Mouse (Mus musculus) midbrain, embryonic 14.5 days (tissue): ENCODE results near the gene Kcnk3. TPM values are rescaled to one million over a fixed set of nuclear protein-coding genes. Genes with fewer than 3 reads are reported as not detected.

Experiments
- ATAC-seq: fragments of 200-750 bp; cut with Nextera tagmentation; 2 replicates; pipeline ENCODE4 v1.8.0; 2017; ENCODE audit warnings: moderate number of reproducible peaks, moderate library complexity; ENCODE audit not compliant: low FRiP score, low TSS enrichment
- DNase-seq: peaks from one replicate; pipeline ENCODE4 v3.0.0-alpha.2; 2015
- H3K27ac ChIP-seq: fragments of 300-500 bp; sonication (generic); replicated peaks from 2 replicates; pipeline ENCODE4 v1.5.1; 2014; ENCODE audit warnings: mild to moderate bottlenecking, low read depth, low read length, moderate library complexity
- H3K27me3 ChIP-seq: fragments of 300-500 bp; sonication (generic); 2 replicates; pipeline ENCODE4 v1.6.1; 2014; ENCODE audit warnings: low read length, control low read depth, mixed read lengths; ENCODE audit not compliant: control insufficient read depth, insufficient read depth
- H3K36me3 ChIP-seq: fragments of 300-500 bp; sonication (generic); 2 replicates; pipeline ENCODE4 v1.6.1; 2014; ENCODE audit warnings: low read length, control low read depth; ENCODE audit not compliant: control insufficient read depth, insufficient read depth
- H3K4me1 ChIP-seq: fragments of 300-500 bp; sonication (generic); 2 replicates; pipeline ENCODE4 v1.6.1; 2014; ENCODE audit warnings: mild to moderate bottlenecking, antibody characterized with exemption, low read length, control low read depth; ENCODE audit not compliant: control insufficient read depth, insufficient read depth
- H3K4me2 ChIP-seq: fragments of 300-500 bp; sonication (generic); 2 replicates; pipeline ENCODE4 v1.6.1; 2014; ENCODE audit warnings: mild to moderate bottlenecking, low read length, moderate library complexity
- H3K4me3 ChIP-seq: fragments of 300-500 bp; sonication (generic); replicated peaks from 2 replicates; pipeline ENCODE4 v1.5.1; 2014; ENCODE audit warnings: low read depth, low read length
- H3K9ac ChIP-seq: fragments of 300-500 bp; sonication (generic); replicated peaks from 2 replicates; pipeline ENCODE4 v1.6.1; 2014; ENCODE audit warnings: mild to moderate bottlenecking, low read length, moderate library complexity
- H3K9me3 ChIP-seq: fragments of 300-500 bp; sonication (generic); 2 replicates; pipeline ENCODE4 v1.6.1; 2016; ENCODE audit warnings: low read length, control low read depth, mixed read lengths; ENCODE audit not compliant: control insufficient read depth
- WGBS: fragments of 180-500 bp; shearing (Covaris S2); extraction: QIAGEN DNeasy Blood & Tissue Kit; methylation state at CpG from one replicate; pipeline ENCODE4 v1.1.7; 2014; 5-methylcytosine and 5-hydroxymethylcytosine counted together
- polyA plus RNA-seq: library from polyadenylated mRNA; unstranded; fragments of >200 nt; fragmentation: Nextera tagmentation; extraction: Ambion mirVana; gene quantifications from 2 replicates; pipeline ENCODE4 v1.2.1, GENCODE M21; 2014

The Kcnk3 gene
- polyA plus RNA-seq, 1 experiment from 2014 or later = 4.7 TPM

GRCm38 (mm10) chr5:30647396-30647795, 59.4 kb downstream of the Kcnk3 start:
- Histone ChIP-seq H3K27me3 (no peaks in the 10 kb centered on the region), H3K4me3 (peak overlapping the region; percentile 68), H3K36me3 (no peaks in the 10 kb centered on the region), H3K27ac (peak overlapping the region; percentile 56), H3K4me1 (peaks cover 19% of the 10 kb centered on the region; the same call in 1 of the 2 replicates), H3K9ac (peak overlapping the region; percentile 73), H3K9me3 (no peaks in the 10 kb centered on the region), H3K4me2 (peak overlapping the region; percentile 88)
- ATAC-seq (no peak), DNase-seq (peak; percentile 56)
- WGBS = 16% methylated on average over 9 of the region's 9 CpGs

- ATAC-seq = peak; percentile 96
- no peaks in the 10 kb centered on the region for H3K27me3 ChIP-seq
- no peaks in the 10 kb centered on the region for H3K9me3 ChIP-seq
- peak within 1 kb of the TSS; percentile 68 for H3K4me3 ChIP-seq
- peak within 1 kb of the TSS; percentile 56 for H3K27ac ChIP-seq
- H3K36me3 ChIP-seq = no peaks in the 10 kb centered on the region; the same call in 1 of the 2 replicates
- peak within 1 kb of the TSS; percentile 88 for H3K4me2 ChIP-seq
- peak within 1 kb of the TSS; percentile 73 for H3K9ac ChIP-seq
- peak; percentile 91 for DNase-seq
- under 1% methylated on average over 38 of the region's 38 CpGs for WGBS
- H3K4me1 ChIP-seq = peaks cover 19% of the 10 kb centered on the region; the same call in 1 of the 2 replicates
Observed at GRCm38 (mm10) chr5:30647815-30648560, 60.0 kb downstream of the Kcnk3 start, which contains the start of gene Slc35f6. Slc35f6 (plus strand) TSS chr5:30647933.

GRCm38 (mm10) chr5:30649558-30649957, 61.6 kb downstream of the Kcnk3 start:
- DNase-seq (no peak), ATAC-seq (no peak)
- Histone ChIP-seq H3K27me3 (no peaks in the 10 kb centered on the region), H3K4me3 (no peak overlapping the region), H3K9ac (no peak overlapping the region), H3K4me1 (peaks cover 19% of the 10 kb centered on the region; the same call in 1 of the 2 replicates), H3K36me3 (peaks cover under 1% of the 10 kb centered on the region), H3K4me2 (no peak overlapping the region), H3K27ac (no peak overlapping the region), H3K9me3 (no peaks in the 10 kb centered on the region)
- 84% methylated on average over 4 of the region's 4 CpGs for WGBS

- DNase-seq = no peak
- H3K9me3 ChIP-seq = no peaks in the 10 kb centered on the region
- peaks cover 19% of the 10 kb centered on the region; the same call in 1 of the 2 replicates for H3K4me1 ChIP-seq
- peaks cover 11% of the 10 kb centered on the region for H3K36me3 ChIP-seq
- H3K9ac ChIP-seq = no peak overlapping the region
- no peak for ATAC-seq
- H3K4me3 ChIP-seq = no peak overlapping the region
- no peak overlapping the region for H3K4me2 ChIP-seq
- no peaks in the 10 kb centered on the region for H3K27me3 ChIP-seq
- no peak overlapping the region for H3K27ac ChIP-seq
- WGBS = 86% methylated on average over 3 of the region's 3 CpGs
Observed at GRCm38 (mm10) chr5:30650756-30651155, 62.8 kb downstream of the Kcnk3 start.

GRCm38 (mm10) chr5:30651554-30651953, 63.6 kb downstream of the Kcnk3 start:
- 94% methylated on average over 3 of the region's 3 CpGs for WGBS

GRCm38 (mm10) chr5:30653246-30653645, 65.3 kb downstream of the Kcnk3 start:
- 89% methylated on average over 6 of the region's 6 CpGs for WGBS
- H3K4me3 ChIP-seq = no peak overlapping the region
- DNase-seq = no peak

More at GRCm38 (mm10) chr5:30651554-30651953, 63.6 kb downstream of the Kcnk3 start:
- DNase-seq = no peak
- peaks cover 19% of the 10 kb centered on the region for H3K36me3 ChIP-seq
- no peaks in the 10 kb centered on the region for H3K27me3 ChIP-seq
- no peak overlapping the region for H3K9ac ChIP-seq
- ATAC-seq = no peak
- H3K9me3 ChIP-seq = no peaks in the 10 kb centered on the region
- no peak overlapping the region for H3K4me3 ChIP-seq
- H3K27ac ChIP-seq = no peak overlapping the region
- H3K4me1 ChIP-seq = peaks cover 19% of the 10 kb centered on the region; the same call in 1 of the 2 replicates
- H3K4me2 ChIP-seq = no peak overlapping the region

GRCm38 (mm10) chr5:30655042-30655441, 67.1 kb downstream of the Kcnk3 start:
- no peak overlapping the region for H3K27ac ChIP-seq
- no peaks in the 10 kb centered on the region for H3K9me3 ChIP-seq
- H3K4me3 ChIP-seq = no peak overlapping the region
- H3K4me2 ChIP-seq = no peak overlapping the region
- no peaks in the 10 kb centered on the region for H3K4me1 ChIP-seq
- WGBS = 85% methylated on average over 8 of the region's 8 CpGs
- no peaks in the 10 kb centered on the region for H3K27me3 ChIP-seq
- no peak overlapping the region for H3K9ac ChIP-seq
- H3K36me3 ChIP-seq = peaks cover 41% of the 10 kb centered on the region
- ATAC-seq = no peak
- no peak for DNase-seq

More at GRCm38 (mm10) chr5:30653246-30653645, 65.3 kb downstream of the Kcnk3 start:
- Histone ChIP-seq H3K9me3 (no peaks in the 10 kb centered on the region), H3K4me1 (peaks cover 13% of the 10 kb centered on the region; the same call in 1 of the 2 replicates), H3K9ac (no peak overlapping the region), H3K27ac (no peak overlapping the region), H3K4me2 (no peak overlapping the region), H3K36me3 (peaks cover 36% of the 10 kb centered on the region), H3K27me3 (no peaks in the 10 kb centered on the region)
- ATAC-seq = no peak

GRCm38 (mm10) chr5:30655526-30656195, 67.7 kb downstream of the Kcnk3 start:
- H3K9me3 ChIP-seq = no peaks in the 10 kb centered on the region
- H3K9ac ChIP-seq = no peak overlapping the region
- H3K4me1 ChIP-seq = no peaks in the 10 kb centered on the region
- WGBS = 92% methylated on average over 6 of the region's 6 CpGs
- peaks cover 41% of the 10 kb centered on the region for H3K36me3 ChIP-seq
- no peak overlapping the region for H3K4me3 ChIP-seq
- no peak overlapping the region for H3K27ac ChIP-seq
- DNase-seq = no peak
- no peak overlapping the region for H3K4me2 ChIP-seq
- no peak for ATAC-seq
- H3K27me3 ChIP-seq = no peaks in the 10 kb centered on the region
